Mouse (Mus musculus) forebrain, embryonic 15.5 days (tissue): ENCODE measurements around the gene Spint3. TPM values are rescaled to one million over a fixed set of nuclear protein-coding genes. Genes with fewer than 3 reads are reported as not detected.

Source experiments
- ATAC-seq: fragments of 200-750 bp; cut with Nextera tagmentation; replicated peaks from 2 replicates; pipeline ENCODE4 v1.8.0; 2017; ENCODE audit warnings: mild to moderate bottlenecking, moderate TSS enrichment, moderate library complexity
- H3K27ac ChIP-seq: fragments of 300-500 bp; sonication (generic); replicated peaks from 2 replicates; pipeline ENCODE4 v1.5.1; 2015; ENCODE audit warnings: mild to moderate bottlenecking, inconsistent platforms
- H3K27me3 ChIP-seq: fragments of 300-500 bp; sonication (generic); 2 replicates; pipeline ENCODE4 v1.6.1; 2015; ENCODE audit warnings: inconsistent platforms
- H3K36me3 ChIP-seq: fragments of 300-500 bp; sonication (generic); 2 replicates; pipeline ENCODE4 v1.6.1; 2015; ENCODE audit warnings: mild to moderate bottlenecking, inconsistent platforms
- H3K4me1 ChIP-seq: fragments of 300-500 bp; sonication (generic); 2 replicates; pipeline ENCODE4 v1.6.1; 2015; ENCODE audit warnings: inconsistent platforms
- H3K4me2 ChIP-seq: fragments of 300-500 bp; sonication (generic); replicated peaks from 2 replicates; pipeline ENCODE4 v1.6.1; 2015; ENCODE audit warnings: mild to moderate bottlenecking, inconsistent platforms
- H3K4me3 ChIP-seq: fragments of 300-500 bp; sonication (generic); 2 replicates; pipeline ENCODE4 v1.5.1; 2015; ENCODE audit warnings: mild to moderate bottlenecking, inconsistent platforms
- H3K9ac ChIP-seq: fragments of 300-500 bp; sonication (generic); replicated peaks from 2 replicates; pipeline ENCODE4 v1.6.1; 2015; ENCODE audit warnings: mild to moderate bottlenecking, inconsistent platforms
- H3K9me3 ChIP-seq: fragments of 300-500 bp; sonication (generic); 2 replicates; pipeline ENCODE4 v1.6.1; 2016; ENCODE audit warnings: inconsistent platforms
- WGBS: fragments of 180-500 bp; shearing (Covaris S2); methylation state at CpG from one replicate; pipeline ENCODE4 v1.1.7; 2015; ENCODE audit warnings: mixed read lengths; 5-methylcytosine and 5-hydroxymethylcytosine counted together
- polyA plus RNA-seq: library from polyadenylated mRNA; unstranded; fragments of >200 nt; fragmentation: Nextera tagmentation; extraction: Ambion mirVana; gene quantifications from 2 replicates; pipeline ENCODE4 v1.2.1, GENCODE M21; 2015

The Spint3 gene
- polyA plus RNA-seq, 1 experiment from 2014 or later, result not detected

GRCm38 (mm10) chr2:164544454-164545097, 28.7 kb downstream of the Spint3 start:
- Histone ChIP-seq H3K4me1 (no peaks in the 10 kb centered on the region), H3K9me3 (no peaks in the 10 kb centered on the region), H3K4me3 (no peak overlapping the region), H3K36me3 (no peaks in the 10 kb centered on the region), H3K27ac (no peak overlapping the region), H3K27me3 (no peaks in the 10 kb centered on the region), H3K4me2 (no peak overlapping the region), H3K9ac (no peak overlapping the region)
- 56% methylated on average over 5 of the region's 5 CpGs for WGBS
- no peak for ATAC-seq

- H3K9me3 ChIP-seq, result no peaks in the 10 kb centered on the region
- H3K27me3 ChIP-seq, result no peaks in the 10 kb centered on the region
- no peak overlapping the region for H3K27ac ChIP-seq
- ATAC-seq, result no peak
- H3K9ac ChIP-seq, result no peak overlapping the region
- H3K36me3 ChIP-seq, result no peaks in the 10 kb centered on the region
- 74% methylated on average over 2 of the region's 2 CpGs for WGBS
- no peaks in the 10 kb centered on the region for H3K4me1 ChIP-seq
- no peak overlapping the region for H3K4me2 ChIP-seq
- no peak overlapping the region for H3K4me3 ChIP-seq
Observed at GRCm38 (mm10) chr2:164543745-164544144, 29.5 kb downstream of the Spint3 start.

GRCm38 (mm10) chr2:164542598-164542997, 30.7 kb downstream of the Spint3 start:
- Histone ChIP-seq H3K9ac (no peak overlapping the region), H3K36me3 (no peaks in the 10 kb centered on the region), H3K27me3 (no peaks in the 10 kb centered on the region), H3K4me1 (no peaks in the 10 kb centered on the region), H3K9me3 (no peaks in the 10 kb centered on the region), H3K4me3 (no peak overlapping the region), H3K27ac (no peak overlapping the region), H3K4me2 (no peak overlapping the region)
- no peak for ATAC-seq
- 83% methylated on average over 7 of the region's 7 CpGs for WGBS

- no peak overlapping the region for H3K4me2 ChIP-seq
- WGBS, result 67% methylated on average over 5 of the region's 5 CpGs
- H3K4me1 ChIP-seq, result no peaks in the 10 kb centered on the region
- H3K27ac ChIP-seq, result no peak overlapping the region
- no peaks in the 10 kb centered on the region for H3K9me3 ChIP-seq
- H3K36me3 ChIP-seq, result no peaks in the 10 kb centered on the region
- no peak for ATAC-seq
- no peak overlapping the region for H3K4me3 ChIP-seq
- H3K9ac ChIP-seq, result no peak overlapping the region
- no peaks in the 10 kb centered on the region for H3K27me3 ChIP-seq
Observed at GRCm38 (mm10) chr2:164542132-164542531, 31.1 kb downstream of the Spint3 start.

- no peaks in the 10 kb centered on the region for H3K4me1 ChIP-seq
- 45% methylated on average over 8 of the region's 8 CpGs for WGBS
- no peak overlapping the region for H3K4me3 ChIP-seq
- no peaks in the 10 kb centered on the region for H3K27me3 ChIP-seq
- no peak overlapping the region for H3K27ac ChIP-seq
- no peak for ATAC-seq
- no peak overlapping the region for H3K4me2 ChIP-seq
- no peak overlapping the region for H3K9ac ChIP-seq
- no peaks in the 10 kb centered on the region for H3K36me3 ChIP-seq
- no peaks in the 10 kb centered on the region for H3K9me3 ChIP-seq
Observed at GRCm38 (mm10) chr2:164540652-164541427, 32.4 kb downstream of the Spint3 start.

DNA sequence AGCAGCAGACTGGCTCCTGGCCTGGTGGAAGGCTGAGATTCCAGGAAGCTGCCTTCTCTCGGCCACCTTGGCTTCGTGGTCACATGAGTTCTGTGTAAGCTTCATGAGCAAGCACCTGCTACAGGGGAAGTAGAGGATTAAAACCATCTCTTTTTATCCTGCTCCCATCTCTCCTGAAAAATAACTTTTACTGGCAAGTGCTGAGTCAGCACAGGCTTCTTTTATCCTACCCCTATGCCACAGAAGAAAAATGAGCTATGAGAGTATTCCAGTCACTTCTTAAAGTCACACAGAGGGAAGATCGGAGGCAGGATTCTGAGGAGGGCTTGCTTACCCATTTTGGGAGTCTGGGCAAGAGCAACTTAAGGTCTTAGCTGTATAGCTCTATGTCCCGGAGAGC, 36.3 kb downstream of the Spint3 start:
- Histone ChIP-seq H3K4me3 (no peak overlapping the region), H3K4me2 (no peak overlapping the region), H3K36me3 (no peaks in the 10 kb centered on the region), H3K27ac (no peak overlapping the region), H3K9ac (no peak overlapping the region), H3K9me3 (no peaks in the 10 kb centered on the region), H3K4me1 (no peaks in the 10 kb centered on the region), H3K27me3 (no peaks in the 10 kb centered on the region)
- WGBS, result 82% methylated on average over 4 of the region's 4 CpGs
- no peak for ATAC-seq

- no peaks in the 10 kb centered on the region for H3K4me1 ChIP-seq
- no peak overlapping the region for H3K4me3 ChIP-seq
- no peak overlapping the region for H3K27ac ChIP-seq
- no peak overlapping the region for H3K9ac ChIP-seq
- H3K4me2 ChIP-seq, result no peak overlapping the region
- H3K27me3 ChIP-seq, result no peaks in the 10 kb centered on the region
- WGBS, result 80% methylated on average over 10 of the region's 10 CpGs
- H3K36me3 ChIP-seq, result no peaks in the 10 kb centered on the region
- no peaks in the 10 kb centered on the region for H3K9me3 ChIP-seq
- ATAC-seq, result no peak
Observed at GRCm38 (mm10) chr2:164534315-164534714, 38.9 kb downstream of the Spint3 start.

GRCm38 (mm10) chr2:164531169-164531568, 42.1 kb downstream of the Spint3 start:
- Histone ChIP-seq H3K27me3 (no peaks in the 10 kb centered on the region), H3K4me2 (no peak overlapping the region), H3K4me3 (no peak overlapping the region), H3K9ac (no peak overlapping the region), H3K4me1 (no peaks in the 10 kb centered on the region), H3K9me3 (no peaks in the 10 kb centered on the region), H3K27ac (no peak overlapping the region), H3K36me3 (no peaks in the 10 kb centered on the region)
- ATAC-seq, result no peak
- 4% methylated on average over 3 of the region's 3 CpGs for WGBS

DNA sequence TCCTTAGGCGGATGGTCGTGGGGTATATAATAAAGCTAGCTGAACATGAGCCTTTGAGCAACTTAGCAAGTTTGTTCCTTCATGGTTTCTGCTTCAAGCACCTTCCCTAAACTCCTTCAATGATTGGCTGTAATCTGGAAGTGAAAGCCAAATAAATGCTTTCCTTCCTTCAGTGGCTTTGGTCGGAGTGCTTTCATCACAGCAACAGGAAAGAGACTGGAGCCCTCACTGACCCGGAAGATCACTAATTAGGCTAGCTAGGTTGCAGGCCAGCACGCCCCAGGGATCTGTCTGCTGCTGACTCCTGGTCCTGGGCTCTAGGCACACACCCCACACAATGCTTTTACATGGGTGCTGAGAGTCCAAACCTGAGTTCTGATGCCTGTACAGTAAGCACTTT, 44.7 kb downstream of the Spint3 start:
- Histone ChIP-seq H3K27ac (no peak overlapping the region), H3K9me3 (no peaks in the 10 kb centered on the region), H3K4me2 (no peak overlapping the region), H3K9ac (no peak overlapping the region), H3K27me3 (no peaks in the 10 kb centered on the region), H3K36me3 (no peaks in the 10 kb centered on the region), H3K4me1 (no peaks in the 10 kb centered on the region), H3K4me3 (no peak overlapping the region)
- 60% methylated on average over 5 of the region's 5 CpGs for WGBS
- no peak for ATAC-seq

DNA sequence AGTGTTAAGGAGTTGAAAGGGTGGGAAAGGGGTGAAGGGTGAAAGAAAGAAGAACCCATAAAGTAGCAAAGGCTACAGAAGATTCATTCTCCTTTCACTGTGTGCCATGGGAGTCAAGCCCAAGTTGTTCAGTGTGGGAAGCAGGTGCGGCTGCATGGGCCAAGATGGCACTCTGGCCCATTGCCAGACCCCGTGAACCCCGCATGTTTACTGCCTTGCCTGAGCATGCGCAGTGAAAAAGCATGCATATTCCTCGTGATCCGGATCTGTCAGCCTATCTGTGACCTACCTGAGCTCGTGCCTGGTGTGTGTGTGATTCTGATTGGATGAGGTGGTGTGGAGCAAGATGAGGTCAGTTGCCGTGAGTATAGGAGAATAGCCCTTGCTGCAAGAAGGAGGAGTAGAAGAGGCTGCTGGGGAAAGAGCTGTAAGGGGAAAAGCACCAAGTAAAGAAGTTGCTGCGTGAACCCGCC, 49.9 kb downstream of the Spint3 start:
- no peak overlapping the region for H3K27ac ChIP-seq
- no peak overlapping the region for H3K4me3 ChIP-seq
- no peak for ATAC-seq
- no peaks in the 10 kb centered on the region for H3K36me3 ChIP-seq
- peaks cover 12% of the 10 kb centered on the region; the same call in 1 of the 2 replicates for H3K4me1 ChIP-seq
- H3K4me2 ChIP-seq, result no peak overlapping the region
- H3K9me3 ChIP-seq, result no peaks in the 10 kb centered on the region
- no peaks in the 10 kb centered on the region for H3K27me3 ChIP-seq
- 77% methylated on average over 10 of the region's 10 CpGs for WGBS
- no peak overlapping the region for H3K9ac ChIP-seq

GRCm38 (mm10) chr2:164522280-164522679, 51.0 kb downstream of the Spint3 start:
- 29% methylated on average over 8 of the region's 8 CpGs for WGBS
- no peak for ATAC-seq
- no peaks in the 10 kb centered on the region for H3K27me3 ChIP-seq
- H3K27ac ChIP-seq, result no peak overlapping the region
- no peak overlapping the region for H3K9ac ChIP-seq
- H3K36me3 ChIP-seq, result no peaks in the 10 kb centered on the region
- peaks cover 12% of the 10 kb centered on the region; the same call in 1 of the 2 replicates for H3K4me1 ChIP-seq
- H3K9me3 ChIP-seq, result no peaks in the 10 kb centered on the region
- H3K4me2 ChIP-seq, result no peak overlapping the region
- no peak overlapping the region for H3K4me3 ChIP-seq

DNA sequence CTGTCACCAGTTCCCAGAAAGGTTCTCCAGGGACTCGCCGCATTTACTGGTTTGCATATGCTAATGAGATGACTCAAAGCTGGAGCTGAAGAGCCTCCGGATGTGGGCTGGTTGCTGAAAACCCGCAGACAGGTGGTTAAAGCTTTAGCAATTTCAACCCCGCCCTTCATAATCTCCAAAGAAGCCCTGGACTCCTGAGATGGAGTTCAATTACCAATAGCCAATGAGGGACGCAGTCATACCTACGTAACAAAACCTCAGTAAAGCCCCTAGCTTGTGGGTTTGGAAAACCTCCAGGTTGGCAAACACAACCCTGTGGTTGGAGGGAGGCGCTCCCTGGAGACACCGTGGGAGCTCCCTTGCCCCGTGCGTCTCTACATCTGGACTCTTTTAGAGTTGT, 51.4 kb downstream of the Spint3 start:
- H3K4me3 ChIP-seq, result no peak overlapping the region
- no peak overlapping the region for H3K27ac ChIP-seq
- H3K36me3 ChIP-seq, result no peaks in the 10 kb centered on the region
- no peaks in the 10 kb centered on the region for H3K9me3 ChIP-seq
- H3K27me3 ChIP-seq, result no peaks in the 10 kb centered on the region
- no peak overlapping the region for H3K4me2 ChIP-seq
- ATAC-seq, result no peak
- H3K4me1 ChIP-seq, result peaks cover 12% of the 10 kb centered on the region; the same call in 1 of the 2 replicates
- WGBS, result 13% methylated on average over 11 of the region's 11 CpGs
- no peak overlapping the region for H3K9ac ChIP-seq
